Mouse (Mus musculus): ENCODE results near the gene Tmem168. TPM values are rescaled to one million over a fixed set of nuclear protein-coding genes. Genes with fewer than 3 reads are reported as not detected.

Gene Tmem168
- 29.9 and 37.7 TPM in 2 replicates for total RNA-seq (2012; rRNA removed)

DNA sequence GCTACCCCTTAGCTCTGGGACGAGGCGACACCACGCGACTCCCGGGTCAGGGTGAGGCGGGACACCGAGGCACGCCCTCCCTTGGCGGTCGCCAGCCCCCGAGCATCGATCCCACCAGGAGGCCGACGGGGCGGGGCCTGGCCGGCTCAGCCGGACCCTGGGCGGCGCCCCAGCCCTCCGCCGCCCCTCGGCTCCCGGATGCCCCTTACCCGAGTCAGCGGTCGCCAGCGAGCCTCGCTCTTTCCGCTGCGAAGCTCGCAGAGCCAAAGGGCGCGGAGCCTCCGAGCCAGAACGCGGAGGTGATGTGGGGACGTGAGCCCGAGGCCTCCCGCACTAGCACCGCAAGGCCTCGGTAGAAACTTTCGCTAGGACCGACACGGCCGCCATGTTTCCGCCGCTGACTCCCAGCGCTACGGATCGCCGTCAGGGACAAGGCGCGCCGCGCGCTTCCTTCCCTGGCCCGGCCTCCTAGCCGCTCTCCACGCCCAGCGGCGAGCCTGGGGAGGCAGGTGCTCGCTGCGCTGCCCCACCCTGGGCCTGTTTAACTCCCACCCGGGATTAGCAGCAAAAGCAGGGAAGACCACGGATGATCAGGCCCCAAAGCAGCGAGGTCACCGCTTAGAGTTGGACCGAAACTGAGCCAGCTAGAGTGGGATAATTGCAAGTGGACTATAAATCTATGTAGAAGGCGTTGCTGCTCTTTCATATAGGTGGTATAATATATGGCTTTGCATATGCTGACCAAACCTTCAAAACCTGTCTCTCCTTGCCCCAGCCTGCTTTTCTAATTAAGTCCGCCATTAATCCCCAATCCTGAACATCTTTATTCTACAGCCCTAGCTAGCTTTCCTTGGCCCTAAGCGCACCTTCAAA, at the start of gene Tmem168:
Gene Tmem168 (minus strand): TSS at position 480 of the 873 bp plus-strand sequence.
- no peak for TF ChIP-seq CHD2 (IDR thresholded peaks at IDR 0.05; ENCODE audit: low read depth, low read length)
- TF ChIP-seq ZC3H11A (IDR thresholded peaks at IDR 0.05; ENCODE audit: borderline replicate concordance, low read depth, low read length) = 0 out of 2 replicates have a peak, but pooled peaks have one; percentile 5
- no peak for TF ChIP-seq MAFK (IDR thresholded peaks at IDR 0.05; ENCODE audit: insufficient read depth, low read depth, low read length)
- TF ChIP-seq HCFC1 (IDR thresholded peaks at IDR 0.05; ENCODE audit: borderline replicate concordance, insufficient read depth, low read length) = peak; percentile 72; the same call in 1 of the 2 replicates
- no peak for TF ChIP-seq ZNF384 (IDR thresholded peaks at IDR 0.05; ENCODE audit: low read depth, low read length)
- Histone ChIP-seq H3K4me1 (ENCODE audit: control insufficient read depth in 2 of 2, insufficient read depth in 2 of 2, low read length in 2 of 2, poor library complexity in 1 of 2) (peaks cover 2 to 5% of the 10 kb centered on the region in 2 experiments; a peak in 2 of 4 replicates), H3K36me3 (ENCODE audit: control insufficient read depth, insufficient read depth, low read length, poor library complexity, severe bottlenecking) (no peaks in the 10 kb centered on the region; the same call in 1 of the 2 replicates), H3K9ac (ENCODE audit: insufficient read depth, low read depth, low read length, poor library complexity, severe bottlenecking) (peak within 1 kb of the TSS; percentile 95), H3K9me3 (ENCODE audit: control insufficient read depth, insufficient read depth, low read depth, low read length) (no peaks in the 10 kb centered on the region), H3K4me3 (ENCODE audit: insufficient read depth in 1 of 2, low read depth in 1 of 2, low read length in 2 of 2, poor library complexity in 1 of 2, severe bottlenecking in 1 of 2) (peak within 1 kb of the TSS; percentile 84 to 93), H3K27ac (ENCODE audit: insufficient read depth, low read depth, low read length, poor library complexity, severe bottlenecking) (peak within 1 kb of the TSS; percentile 81)
- in situ Hi-C loops (cut with MboI; ENCODE audit: low sequenced_read_pairs in 2 of 2, unreplicated experiment in 2 of 2) = no loop called here
- peak; percentile 65 for DNase-seq (ENCODE audit: low read depth, low spot score)

DNA sequence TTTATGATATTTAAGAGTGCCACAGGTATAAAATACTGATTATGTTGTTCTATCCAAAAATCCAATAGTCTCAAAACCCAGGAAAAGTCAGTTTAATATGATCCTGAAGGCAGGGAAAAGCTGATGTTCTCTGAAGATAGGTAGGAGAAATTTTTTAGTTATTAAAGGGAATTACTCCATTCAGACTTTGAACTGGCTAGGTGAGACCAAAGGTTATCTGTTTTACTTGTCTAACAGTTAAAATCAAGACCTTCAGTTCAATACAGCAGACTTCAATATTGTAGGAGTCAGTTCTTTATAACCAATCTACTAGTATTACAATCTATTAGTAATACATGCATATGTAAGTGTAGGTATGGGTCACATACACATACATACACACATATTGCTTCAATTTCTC, 46.2 kb upstream of the Tmem168 start:
- Histone ChIP-seq H3K36me3 (ENCODE audit: control insufficient read depth, insufficient read depth, low read length, poor library complexity, severe bottlenecking) (no peaks in the 10 kb centered on the region), H3K4me3 (ENCODE audit: insufficient read depth in 1 of 2, low read depth in 1 of 2, low read length in 2 of 2, poor library complexity in 1 of 2, severe bottlenecking in 1 of 2) (no peak overlapping the region), H3K9me3 (ENCODE audit: control insufficient read depth, insufficient read depth, low read depth, low read length) (no peaks in the 10 kb centered on the region), H3K9ac (ENCODE audit: insufficient read depth, low read depth, low read length, poor library complexity, severe bottlenecking) (no peak overlapping the region), H3K27ac (ENCODE audit: insufficient read depth, low read depth, low read length, poor library complexity, severe bottlenecking) (no peak overlapping the region), H3K4me1 (ENCODE audit: control insufficient read depth in 2 of 2, insufficient read depth in 2 of 2, low read length in 2 of 2, poor library complexity in 1 of 2) (peaks cover 0 to 4% of the 10 kb centered on the region in 2 experiments; a peak in 1 of 4 replicates)
- TF ChIP-seq ZNF384 (IDR thresholded peaks at IDR 0.05; ENCODE audit: low read depth, low read length) (no peak), MAFK (IDR thresholded peaks at IDR 0.05; ENCODE audit: insufficient read depth, low read depth, low read length) (no peak), ZC3H11A (IDR thresholded peaks at IDR 0.05; ENCODE audit: borderline replicate concordance, low read depth, low read length) (no peak), HCFC1 (IDR thresholded peaks at IDR 0.05; ENCODE audit: borderline replicate concordance, insufficient read depth, low read length) (no peak), CHD2 (IDR thresholded peaks at IDR 0.05; ENCODE audit: low read depth, low read length) (no peak)
- no peak for DNase-seq (ENCODE audit: low read depth, low spot score)
- in situ Hi-C loops (cut with MboI; ENCODE audit: low sequenced_read_pairs in 2 of 2, unreplicated experiment in 2 of 2) = no loop called here

DNA sequence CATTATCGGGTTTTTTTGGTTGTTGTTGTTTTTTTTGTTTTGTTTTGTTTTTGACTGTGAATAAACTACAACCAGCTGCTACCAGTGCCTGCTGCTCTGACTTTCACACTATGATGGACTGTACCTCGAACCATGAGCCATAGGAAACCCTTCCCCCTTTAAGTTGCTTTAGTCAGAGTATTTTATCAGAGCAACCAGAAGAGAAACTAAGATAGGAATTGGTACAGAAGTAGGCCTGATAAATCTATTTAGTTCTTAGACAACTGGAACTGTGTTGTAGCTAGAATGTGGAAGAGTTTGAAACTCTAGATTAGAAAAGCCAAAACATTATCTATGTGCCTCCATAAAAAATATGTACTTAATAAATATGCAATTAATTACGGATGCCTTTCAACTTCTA, 44.4 kb upstream of the Tmem168 start:
- no peak overlapping the region for H3K27ac ChIP-seq (ENCODE audit: insufficient read depth, low read depth, low read length, poor library complexity, severe bottlenecking)
- no peaks in the 10 kb centered on the region for H3K36me3 ChIP-seq (ENCODE audit: control insufficient read depth, insufficient read depth, low read length, poor library complexity, severe bottlenecking)
- TF ChIP-seq CHD2 (IDR thresholded peaks at IDR 0.05; ENCODE audit: low read depth, low read length) = no peak
- TF ChIP-seq ZNF384 (IDR thresholded peaks at IDR 0.05; ENCODE audit: low read depth, low read length) = no peak
- TF ChIP-seq ZC3H11A (IDR thresholded peaks at IDR 0.05; ENCODE audit: borderline replicate concordance, low read depth, low read length) = no peak
- TF ChIP-seq HCFC1 (IDR thresholded peaks at IDR 0.05; ENCODE audit: borderline replicate concordance, insufficient read depth, low read length) = no peak
- no peak for TF ChIP-seq MAFK (IDR thresholded peaks at IDR 0.05; ENCODE audit: insufficient read depth, low read depth, low read length)
- in situ Hi-C loops (cut with MboI; ENCODE audit: low sequenced_read_pairs in 2 of 2, unreplicated experiment in 2 of 2) = no loop called here
- H3K4me3 ChIP-seq (ENCODE audit: insufficient read depth in 1 of 2, low read depth in 1 of 2, low read length in 2 of 2, poor library complexity in 1 of 2, severe bottlenecking in 1 of 2) = no peak overlapping the region
- H3K9me3 ChIP-seq (ENCODE audit: control insufficient read depth, insufficient read depth, low read depth, low read length) = no peaks in the 10 kb centered on the region
- H3K4me1 ChIP-seq (ENCODE audit: control insufficient read depth in 2 of 2, insufficient read depth in 2 of 2, low read length in 2 of 2, poor library complexity in 1 of 2) = no peaks in the 10 kb centered on the region
- DNase-seq (ENCODE audit: low read depth, low spot score) = no peak
- H3K9ac ChIP-seq (ENCODE audit: insufficient read depth, low read depth, low read length, poor library complexity, severe bottlenecking) = no peak overlapping the region

DNA sequence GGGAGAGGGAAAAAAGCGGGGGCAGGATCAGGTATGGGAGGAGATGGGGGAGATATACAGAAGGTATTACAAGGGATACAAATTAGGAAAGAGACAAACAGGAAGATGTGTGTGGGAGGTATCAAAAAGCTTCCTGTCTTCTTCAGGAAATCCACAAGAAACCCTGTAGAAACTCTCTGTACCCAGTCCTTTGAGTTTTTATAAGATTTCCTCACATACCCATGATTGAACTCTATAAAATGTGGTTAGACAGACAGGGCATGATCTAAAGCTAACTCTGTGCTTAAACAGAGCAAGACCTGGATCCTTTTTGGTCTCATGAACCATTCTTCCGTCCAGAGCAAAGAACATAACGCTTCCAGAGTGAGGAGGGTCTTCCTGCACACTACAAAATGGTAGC, 43.0 kb upstream of the Tmem168 start:
- DNase-seq (ENCODE audit: low read depth, low spot score) = no peak
- H3K4me1 ChIP-seq (ENCODE audit: control insufficient read depth in 2 of 2, insufficient read depth in 2 of 2, low read length in 2 of 2, poor library complexity in 1 of 2) = no peaks in the 10 kb centered on the region
- H3K27ac ChIP-seq (ENCODE audit: insufficient read depth, low read depth, low read length, poor library complexity, severe bottlenecking) = no peak overlapping the region
- in situ Hi-C loops (cut with MboI; ENCODE audit: low sequenced_read_pairs in 2 of 2, unreplicated experiment in 2 of 2) = no loop called here
- no peak overlapping the region for H3K9ac ChIP-seq (ENCODE audit: insufficient read depth, low read depth, low read length, poor library complexity, severe bottlenecking)
- no peak for TF ChIP-seq ZC3H11A (IDR thresholded peaks at IDR 0.05; ENCODE audit: borderline replicate concordance, low read depth, low read length)
- no peak for TF ChIP-seq CHD2 (IDR thresholded peaks at IDR 0.05; ENCODE audit: low read depth, low read length)
- no peak for TF ChIP-seq ZNF384 (IDR thresholded peaks at IDR 0.05; ENCODE audit: low read depth, low read length)
- no peaks in the 10 kb centered on the region for H3K36me3 ChIP-seq (ENCODE audit: control insufficient read depth, insufficient read depth, low read length, poor library complexity, severe bottlenecking)
- no peaks in the 10 kb centered on the region for H3K9me3 ChIP-seq (ENCODE audit: control insufficient read depth, insufficient read depth, low read depth, low read length)
- no peak overlapping the region for H3K4me3 ChIP-seq (ENCODE audit: insufficient read depth in 1 of 2, low read depth in 1 of 2, low read length in 2 of 2, poor library complexity in 1 of 2, severe bottlenecking in 1 of 2)

Measured in ES-E14 (cell line).